Mouse (Mus musculus): ENCODE measurements at regions not wholly inside any gene's neighbourhood (a gene's known extent, or its start where the extent isn't known, plus 50 kb on each side); places are given as distances from the start of the nearest gene placed in this dataset.

GRCm38 (mm10) chr6:51127851-51128250 lies 304.6 kb upstream of the Nfe2l3 start:
- no peaks in the 10 kb centered on the region for H3K4me1 ChIP-seq (ENCODE audit: control insufficient read depth, insufficient read depth, low read length)
- TF ChIP-seq CTCF (IDR thresholded peaks at IDR 0.05; ENCODE audit: insufficient read depth, low read depth, low read length) (no peak), POLR2A (IDR thresholded peaks at IDR 0.05; ENCODE audit: insufficient read depth, low read depth, low read length) (no peak)

DNA sequence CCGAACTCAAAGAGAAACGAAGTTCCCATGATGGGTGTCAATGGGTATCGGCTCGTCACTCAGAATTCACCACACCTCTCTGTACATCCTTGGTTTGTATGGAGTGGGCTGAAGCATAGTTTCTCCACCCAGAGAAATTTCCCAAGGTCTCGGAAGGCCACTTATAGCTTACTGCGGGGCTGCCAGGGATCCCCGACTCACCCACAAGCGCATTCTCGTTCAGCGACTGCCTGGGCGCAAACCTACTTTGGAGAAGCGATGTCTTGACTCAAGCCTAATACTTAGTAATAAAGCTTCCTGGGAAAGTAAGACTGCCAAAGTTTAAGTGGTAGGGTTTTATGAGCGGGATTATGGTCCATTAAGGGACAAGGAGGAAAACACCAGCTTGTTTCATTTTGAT lies 303.4 kb upstream of the Nfe2l3 start:
- WGBS = 96% methylated on average over 13 of the region's 13 CpGs
- TF ChIP-seq CTCF (IDR thresholded peaks at IDR 0.05; ENCODE audit: insufficient read depth, low read depth, low read length) = no peak
- no peak for TF ChIP-seq POLR2A (IDR thresholded peaks at IDR 0.05; ENCODE audit: insufficient read depth, low read depth, low read length)
- H3K4me1 ChIP-seq (ENCODE audit: control insufficient read depth, insufficient read depth, low read length) = no peaks in the 10 kb centered on the region
- H3K4me3 ChIP-seq (ENCODE audit: insufficient read depth, low read depth, low read length) = no peak overlapping the region
- H3K27ac ChIP-seq (ENCODE audit: insufficient read depth, low read depth, low read length) = no peak overlapping the region

More at GRCm38 (mm10) chr6:51127851-51128250, 304.6 kb upstream of the Nfe2l3 start:
- Histone ChIP-seq H3K27ac (ENCODE audit: insufficient read depth, low read depth, low read length) (no peak overlapping the region), H3K4me3 (ENCODE audit: insufficient read depth, low read depth, low read length) (no peak overlapping the region)
- WGBS = 56% methylated on average over 6 of the region's 6 CpGs

- TF ChIP-seq CTCF (IDR thresholded peaks at IDR 0.05; ENCODE audit: insufficient read depth, low read depth, low read length) (no peak), POLR2A (IDR thresholded peaks at IDR 0.05; ENCODE audit: insufficient read depth, low read depth, low read length) (no peak)
- Histone ChIP-seq H3K4me3 (ENCODE audit: insufficient read depth, low read depth, low read length) (no peak overlapping the region), H3K27ac (ENCODE audit: insufficient read depth, low read depth, low read length) (no peak overlapping the region), H3K4me1 (ENCODE audit: control insufficient read depth, insufficient read depth, low read length) (no peaks in the 10 kb centered on the region)
- 89% methylated on average over 14 of the region's 14 CpGs for WGBS
Measured at GRCm38 (mm10) chr6:51129591-51129990, 302.9 kb upstream of the Nfe2l3 start.

GRCm38 (mm10) chr6:51144762-51145161 lies 287.7 kb upstream of the Nfe2l3 start:
- WGBS = 88% methylated on average over 11 of the region's 11 CpGs
- Histone ChIP-seq H3K27ac (ENCODE audit: insufficient read depth, low read depth, low read length) (no peak overlapping the region), H3K4me3 (ENCODE audit: insufficient read depth, low read depth, low read length) (no peak overlapping the region), H3K4me1 (ENCODE audit: control insufficient read depth, insufficient read depth, low read length) (no peaks in the 10 kb centered on the region)
- no peak for TF ChIP-seq CTCF (IDR thresholded peaks at IDR 0.05; ENCODE audit: insufficient read depth, low read depth, low read length)
- no peak for TF ChIP-seq POLR2A (IDR thresholded peaks at IDR 0.05; ENCODE audit: insufficient read depth, low read depth, low read length)

- Histone ChIP-seq H3K4me3 (ENCODE audit: insufficient read depth, low read depth, low read length) (no peak overlapping the region), H3K27ac (ENCODE audit: insufficient read depth, low read depth, low read length) (no peak overlapping the region), H3K4me1 (ENCODE audit: control insufficient read depth, insufficient read depth, low read length) (no peaks in the 10 kb centered on the region)
- WGBS = 94% methylated on average over 4 of the region's 4 CpGs
- TF ChIP-seq CTCF (IDR thresholded peaks at IDR 0.05; ENCODE audit: insufficient read depth, low read depth, low read length) (no peak), POLR2A (IDR thresholded peaks at IDR 0.05; ENCODE audit: insufficient read depth, low read depth, low read length) (no peak)
Measured at GRCm38 (mm10) chr6:51145863-51146262, 286.6 kb upstream of the Nfe2l3 start.

DNA sequence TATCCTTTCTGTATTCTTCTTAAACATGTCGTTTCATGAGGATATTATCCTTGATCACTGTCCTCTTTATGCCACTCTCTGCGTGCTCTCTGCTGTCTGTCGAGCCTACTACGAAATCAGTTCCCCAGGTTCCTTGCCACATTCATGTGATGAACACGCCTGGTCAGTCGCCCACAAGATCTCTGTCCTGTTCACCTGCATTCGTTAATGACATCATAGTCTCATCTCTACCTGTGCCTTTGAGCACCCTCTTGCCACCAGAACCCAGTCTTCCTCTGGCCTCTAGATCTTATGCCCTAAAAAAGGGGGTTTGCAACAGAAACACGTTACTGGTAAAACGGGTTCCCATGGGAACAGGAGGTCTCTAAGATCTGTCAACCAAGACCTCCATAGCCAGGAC lies 283.6 kb upstream of the Nfe2l3 start:
- H3K27ac ChIP-seq (ENCODE audit: insufficient read depth, low read depth, low read length) = no peak overlapping the region
- WGBS = 93% methylated on average over 9 of the region's 9 CpGs
- TF ChIP-seq CTCF (IDR thresholded peaks at IDR 0.05; ENCODE audit: insufficient read depth, low read depth, low read length) (no peak), POLR2A (IDR thresholded peaks at IDR 0.05; ENCODE audit: insufficient read depth, low read depth, low read length) (no peak)
- no peak overlapping the region for H3K4me3 ChIP-seq (ENCODE audit: insufficient read depth, low read depth, low read length)
- H3K4me1 ChIP-seq (ENCODE audit: control insufficient read depth, insufficient read depth, low read length) = no peaks in the 10 kb centered on the region

- Histone ChIP-seq H3K27ac (ENCODE audit: insufficient read depth, low read depth, low read length) (no peak overlapping the region), H3K4me3 (ENCODE audit: insufficient read depth, low read depth, low read length) (no peak overlapping the region), H3K4me1 (ENCODE audit: control insufficient read depth, insufficient read depth, low read length) (no peaks in the 10 kb centered on the region)
- TF ChIP-seq CTCF (IDR thresholded peaks at IDR 0.05; ENCODE audit: insufficient read depth, low read depth, low read length) (no peak), POLR2A (IDR thresholded peaks at IDR 0.05; ENCODE audit: insufficient read depth, low read depth, low read length) (no peak)
- WGBS = 97% methylated on average over 2 of the region's 2 CpGs
Measured at GRCm38 (mm10) chr6:51150066-51150465, 282.4 kb upstream of the Nfe2l3 start.

DNA sequence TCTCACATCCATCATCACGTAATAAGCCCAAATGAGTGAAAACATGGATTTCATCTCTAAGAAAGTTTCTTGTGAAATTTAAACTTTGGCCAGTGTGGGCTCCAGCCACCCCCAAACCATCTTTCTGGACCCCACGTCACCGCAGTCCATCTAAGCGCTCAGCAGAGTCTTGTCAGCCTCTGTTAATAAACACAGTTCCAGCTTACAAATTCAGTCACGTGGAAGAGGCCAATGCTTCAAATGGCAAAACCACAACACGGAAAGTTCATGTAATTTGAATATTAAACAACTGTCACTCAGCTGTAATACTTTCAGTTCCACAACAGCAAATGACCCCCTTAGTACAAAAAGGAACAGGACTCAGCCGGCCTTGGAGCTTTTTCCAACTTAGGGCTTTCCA lies 282.0 kb upstream of the Nfe2l3 start:
- TF ChIP-seq POLR2A (IDR thresholded peaks at IDR 0.05; ENCODE audit: insufficient read depth, low read depth, low read length) (no peak), CTCF (IDR thresholded peaks at IDR 0.05; ENCODE audit: insufficient read depth, low read depth, low read length) (no peak)
- WGBS = 96% methylated on average over 7 of the region's 7 CpGs
- no peak overlapping the region for H3K4me3 ChIP-seq (ENCODE audit: insufficient read depth, low read depth, low read length)
- H3K4me1 ChIP-seq (ENCODE audit: control insufficient read depth, insufficient read depth, low read length) = no peaks in the 10 kb centered on the region
- no peak overlapping the region for H3K27ac ChIP-seq (ENCODE audit: insufficient read depth, low read depth, low read length)

- Histone ChIP-seq H3K4me3 (ENCODE audit: insufficient read depth, low read depth, low read length) (no peak overlapping the region), H3K4me1 (ENCODE audit: control insufficient read depth, insufficient read depth, low read length) (no peaks in the 10 kb centered on the region), H3K27ac (ENCODE audit: insufficient read depth, low read depth, low read length) (no peak overlapping the region)
- TF ChIP-seq POLR2A (IDR thresholded peaks at IDR 0.05; ENCODE audit: insufficient read depth, low read depth, low read length) = no peak
- TF ChIP-seq CTCF (IDR thresholded peaks at IDR 0.05; ENCODE audit: insufficient read depth, low read depth, low read length) = no peak
- 82% methylated on average over 2 of the region's 2 CpGs for WGBS
Measured at GRCm38 (mm10) chr6:51150916-51151315, 281.6 kb upstream of the Nfe2l3 start.

GRCm38 (mm10) chr6:51156836-51157370 lies 275.6 kb upstream of the Nfe2l3 start:
- TF ChIP-seq POLR2A (IDR thresholded peaks at IDR 0.05; ENCODE audit: insufficient read depth, low read depth, low read length) (no peak), CTCF (IDR thresholded peaks at IDR 0.05; ENCODE audit: insufficient read depth, low read depth, low read length) (no peak)
- Histone ChIP-seq H3K4me1 (ENCODE audit: control insufficient read depth, insufficient read depth, low read length) (no peaks in the 10 kb centered on the region), H3K4me3 (ENCODE audit: insufficient read depth, low read depth, low read length) (no peak overlapping the region), H3K27ac (ENCODE audit: insufficient read depth, low read depth, low read length) (no peak overlapping the region)
- WGBS = 72% methylated on average over 8 of the region's 8 CpGs
